Mouse (Mus musculus) midbrain, postnatal 0 days (tissue): ENCODE measurements at regions not wholly inside any gene's neighbourhood (a gene's known extent, or its start where the extent isn't known, plus 50 kb on each side); places are given as distances from the start of the nearest gene placed in this dataset.
"Not testable (repeated sequence)": the region's sequence is repeated elsewhere in the genome, so short reads cannot be mapped to it uniquely, and the experiment has no call there.

Experiments
- ATAC-seq: fragments of 200-750 bp; cut with Nextera tagmentation; 2 replicates; pipeline ENCODE4 v1.8.0; 2017; ENCODE audit warnings: moderate number of reproducible peaks, mild to moderate bottlenecking, moderate TSS enrichment, moderate library complexity; ENCODE audit not compliant: low FRiP score
- DNase-seq: peaks from one replicate; pipeline ENCODE4 v3.0.0-alpha.2; 2015; ENCODE audit warnings: low spot score
- H3K27ac ChIP-seq: fragments of 300-500 bp; sonication (generic); 2 replicates; pipeline ENCODE4 v1.5.1; 2014; ENCODE audit warnings: low read depth, mild to moderate bottlenecking, low read length, mixed read lengths
- H3K27me3 ChIP-seq: fragments of 300-500 bp; sonication (generic); 2 replicates; pipeline ENCODE4 v1.6.1; 2014; ENCODE audit warnings: low read length, control low read depth, mixed read lengths; ENCODE audit not compliant: insufficient read depth
- H3K36me3 ChIP-seq: fragments of 300-500 bp; sonication (generic); 2 replicates; pipeline ENCODE4 v1.6.1; 2014; ENCODE audit warnings: low read length, control low read depth, mixed read lengths; ENCODE audit not compliant: insufficient read depth
- H3K4me1 ChIP-seq: fragments of 300-500 bp; sonication (generic); 2 replicates; pipeline ENCODE4 v1.6.1; 2014; ENCODE audit warnings: mild to moderate bottlenecking, control low read depth, antibody characterized with exemption, low read length, mixed read lengths; ENCODE audit not compliant: insufficient read depth
- H3K4me2 ChIP-seq: fragments of 300-500 bp; sonication (generic); 2 replicates; pipeline ENCODE4 v1.6.1; 2014; ENCODE audit warnings: low read depth, mild to moderate bottlenecking, low read length, mixed read lengths; ENCODE audit not compliant: poor library complexity, severe bottlenecking
- H3K4me3 ChIP-seq: fragments of 300-500 bp; sonication (generic); 2 replicates; pipeline ENCODE4 v1.5.1; 2014; ENCODE audit warnings: low read depth, mild to moderate bottlenecking, low read length, moderate library complexity
- H3K9ac ChIP-seq: fragments of 300-500 bp; sonication (generic); replicated peaks from 2 replicates; pipeline ENCODE4 v1.6.1; 2014; ENCODE audit warnings: mild to moderate bottlenecking, low read length, moderate library complexity, mixed read lengths; ENCODE audit not compliant: poor library complexity, severe bottlenecking
- H3K9me3 ChIP-seq: fragments of 300-500 bp; sonication (generic); 2 replicates; pipeline ENCODE4 v1.6.1; 2016; ENCODE audit warnings: low read length, control low read depth
- CTCF ChIP-seq: IDR thresholded peaks from 2 replicates; pipeline ENCODE4 v1.5.1; 2016; ENCODE audit warnings: antibody characterized with exemption, mild to moderate bottlenecking
- WGBS: fragments of 180-500 bp; shearing (Covaris S2); extraction: QIAGEN DNeasy Blood & Tissue Kit; methylation state at CpG from one replicate; pipeline ENCODE4 v1.1.7; 2014; 5-methylcytosine and 5-hydroxymethylcytosine counted together

- Histone ChIP-seq H3K9me3 (no peaks in the 10 kb centered on the region), H3K4me3 (no peak overlapping the region), H3K4me2 (no peak overlapping the region), H3K36me3 (no peaks in the 10 kb centered on the region), H3K27ac (no peak overlapping the region), H3K4me1 (no peaks in the 10 kb centered on the region), H3K27me3 (no peaks in the 10 kb centered on the region), H3K9ac (no peak overlapping the region)
- no peak for TF ChIP-seq CTCF
- 27% methylated on average over 3 of the region's 3 CpGs for WGBS
- ATAC-seq (no peak), DNase-seq (peak; percentile 26)
Measured at GRCm38 (mm10) chr3:11024422-11024821, 688.9 kb upstream of the Gm38303 start.

DNA sequence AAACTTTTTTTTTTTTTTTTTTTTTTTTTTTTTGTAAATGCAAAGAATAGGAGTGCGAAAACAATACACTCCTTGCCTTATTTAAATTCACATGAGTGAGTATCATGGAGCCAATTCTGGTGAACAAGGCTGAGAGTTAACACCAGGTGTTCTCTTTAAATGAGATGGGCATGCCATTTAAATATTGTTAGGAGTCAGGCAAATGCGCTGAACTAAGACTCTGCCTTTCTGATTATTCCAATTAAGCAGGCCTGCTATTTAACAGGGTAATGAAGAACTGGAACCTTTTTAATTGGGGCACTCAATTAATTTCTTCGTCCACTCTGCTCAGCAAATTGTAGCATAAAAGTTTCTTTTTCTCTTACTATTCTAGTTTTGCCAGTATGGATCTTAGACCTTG is 684.6 kb upstream of the Gm38303 start:
- DNase-seq (no peak), ATAC-seq (no peak)

DNA sequence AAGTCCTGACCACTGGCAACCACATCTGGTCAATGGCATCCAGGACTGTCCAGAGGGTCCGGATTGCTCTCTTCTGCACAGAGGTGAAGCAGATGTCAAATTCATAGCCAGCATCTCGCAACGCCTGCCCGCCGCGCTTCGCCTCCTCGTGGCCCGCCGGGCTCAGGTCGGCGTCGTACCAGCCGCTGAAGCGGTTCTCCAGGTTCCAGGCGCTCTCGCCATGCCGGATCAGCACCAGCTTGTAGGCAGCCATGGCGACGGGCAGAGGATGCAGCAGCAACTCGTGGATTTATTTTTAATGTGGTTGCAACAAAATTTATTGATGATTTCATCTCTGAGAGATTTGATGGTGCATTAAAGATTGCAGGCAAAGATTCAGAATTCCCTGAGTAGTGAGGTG is 679.4 kb upstream of the Gm38303 start:
- WGBS: 97% methylated on average over 6 of the region's 21 CpGs
- not testable (repeated sequence) for H3K9me3 ChIP-seq, H3K4me2 ChIP-seq, H3K4me1 ChIP-seq, H3K36me3 ChIP-seq, DNase-seq, H3K4me3 ChIP-seq, H3K27me3 ChIP-seq, H3K9ac ChIP-seq, ATAC-seq, H3K27ac ChIP-seq

More for the DNA sequence above, 684.6 kb upstream of the Gm38303 start:
- 71% methylated on average over 3 of the region's 3 CpGs for WGBS
- Histone ChIP-seq H3K9me3 (no peaks in the 10 kb centered on the region), H3K27ac (no peak overlapping the region), H3K4me1 (no peaks in the 10 kb centered on the region), H3K4me3 (no peak overlapping the region), H3K36me3 (no peaks in the 10 kb centered on the region), H3K27me3 (no peaks in the 10 kb centered on the region), H3K9ac (no peak overlapping the region), H3K4me2 (no peak overlapping the region)
- TF ChIP-seq CTCF: no peak

DNA sequence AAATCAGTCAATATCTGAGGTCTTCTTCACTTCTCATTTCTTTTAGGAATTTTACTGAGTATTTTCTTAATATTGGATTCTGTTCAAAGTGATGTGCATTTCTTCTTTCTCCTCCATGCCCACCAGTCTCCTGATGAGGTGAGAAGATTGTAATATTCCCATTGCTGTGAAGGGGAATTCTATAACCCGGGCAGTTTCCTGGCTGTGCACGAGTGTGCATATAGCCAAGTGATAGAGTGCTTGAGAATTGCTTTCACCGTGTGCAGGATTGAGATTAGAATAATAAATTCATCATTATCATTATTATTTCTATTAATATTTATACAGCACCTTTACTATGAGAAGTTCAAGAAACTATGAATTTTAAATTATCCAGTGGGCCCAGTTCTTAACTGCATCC is 671.9 kb upstream of the Gm38303 start:
- H3K27ac ChIP-seq: no peak overlapping the region
- H3K4me3 ChIP-seq: no peak overlapping the region
- ATAC-seq: no peak
- H3K27me3 ChIP-seq: no peaks in the 10 kb centered on the region
- H3K9ac ChIP-seq: no peak overlapping the region
- no peaks in the 10 kb centered on the region for H3K4me1 ChIP-seq
- DNase-seq: no peak
- no peaks in the 10 kb centered on the region for H3K36me3 ChIP-seq
- H3K9me3 ChIP-seq: no peaks in the 10 kb centered on the region
- WGBS: 61% methylated on average over 3 of the region's 3 CpGs
- TF ChIP-seq CTCF: no peak
- H3K4me2 ChIP-seq: no peak overlapping the region

GRCm38 (mm10) chr3:11006531-11007269 is 671.2 kb upstream of the Gm38303 start:
- no peaks in the 10 kb centered on the region for H3K9me3 ChIP-seq
- ATAC-seq: no peak
- no peaks in the 10 kb centered on the region for H3K36me3 ChIP-seq
- H3K27ac ChIP-seq: no peak overlapping the region
- no peaks in the 10 kb centered on the region for H3K4me1 ChIP-seq
- 73% methylated on average over 2 of the region's 2 CpGs for WGBS
- 0 out of 2 replicates have a peak, but pooled peaks have one; percentile 5 for TF ChIP-seq CTCF
- H3K4me3 ChIP-seq: no peak overlapping the region
- no peaks in the 10 kb centered on the region for H3K27me3 ChIP-seq
- H3K4me2 ChIP-seq: no peak overlapping the region
- peak; percentile 11 for DNase-seq
- no peak overlapping the region for H3K9ac ChIP-seq

DNA sequence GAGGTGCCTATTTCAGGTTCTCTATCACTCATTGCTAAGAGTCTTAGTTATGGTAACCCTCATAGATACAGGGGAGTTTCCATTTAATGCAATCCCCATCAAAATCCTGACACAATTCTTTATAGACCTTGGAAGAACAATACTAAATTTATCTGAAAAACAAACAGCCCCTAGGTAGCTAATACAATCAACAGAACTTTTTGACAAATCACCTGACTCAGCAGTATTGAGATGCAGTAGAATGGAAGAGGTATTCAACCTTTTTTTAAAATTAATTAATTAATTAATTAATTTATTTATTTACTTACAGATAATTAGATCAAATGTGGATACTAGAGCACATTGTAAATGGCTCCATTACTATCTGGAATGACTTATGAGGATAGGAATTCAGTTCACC is 643.5 kb upstream of the Gm38303 start:
- H3K27me3 ChIP-seq: no peaks in the 10 kb centered on the region
- no peaks in the 10 kb centered on the region for H3K36me3 ChIP-seq
- no peak overlapping the region for H3K4me2 ChIP-seq
- H3K4me1 ChIP-seq: no peaks in the 10 kb centered on the region
- H3K27ac ChIP-seq: no peak overlapping the region
- no peak overlapping the region for H3K4me3 ChIP-seq
- no peak for TF ChIP-seq CTCF
- no peak for DNase-seq
- no peaks in the 10 kb centered on the region for H3K9me3 ChIP-seq
- ATAC-seq: no peak
- no peak overlapping the region for H3K9ac ChIP-seq
